In the genomic region with DNA sequence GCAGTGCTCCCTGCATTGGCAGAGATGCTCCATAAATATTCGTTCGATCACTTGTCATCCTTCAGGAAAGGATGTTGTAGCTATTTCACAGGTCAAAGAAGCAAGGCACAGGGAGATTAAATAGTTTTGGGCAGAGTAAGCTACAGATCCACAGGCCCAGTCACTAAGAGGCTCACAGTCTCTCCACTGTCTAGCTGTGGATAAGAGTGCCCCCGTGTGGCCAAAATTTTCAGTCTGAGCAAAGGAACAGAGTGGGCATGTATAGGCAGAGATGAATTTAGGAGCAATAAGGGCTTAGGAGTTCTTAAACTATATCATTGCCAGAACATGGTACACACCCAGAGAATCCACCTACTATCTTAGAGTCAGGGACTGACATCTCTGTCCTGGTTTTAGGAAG, we compare ENCODE assay signal across 8 mouse cellular contexts. TPM values are rescaled to one million over a fixed set of nuclear protein-coding genes. Genes with fewer than 3 reads are reported as not detected.
A peak's percentile ranks its signal among the peaks of the same experiment; 100 is the strongest.
DNase-seq lines count a peak whose midpoint lies in the region; ATAC-seq and TF ChIP-seq lines count a peak whose summit lies in the region.

No protein-coding gene starts in this region.

- H3K4me2 ChIP-seq in embryonic facial prominence, embryonic 14.5 days (ENCODE audit: low read depth, low read length), result no peak overlapping the region
- no peak overlapping the region for H3K4me2 ChIP-seq in limb, embryonic 14.5 days (replicated peaks; ENCODE audit: low read depth, low read length, severe bottlenecking)
- no peak overlapping the region for H3K4me2 ChIP-seq in midbrain, postnatal 0 days (ENCODE audit: low read depth, low read length, poor library complexity, severe bottlenecking)

- H3K27ac ChIP-seq in bone marrow, adult 2 months (ENCODE audit: control insufficient read depth, insufficient read depth, low read depth, low read length, poor library complexity), result no peak overlapping the region
- H3K27ac ChIP-seq in embryonic facial prominence, embryonic 14.5 days (replicated peaks; ENCODE audit: low read depth, low read length), result no peak overlapping the region
- H3K27ac ChIP-seq in heart, embryonic 10.5 days, result no peak overlapping the region
- no peak overlapping the region for H3K27ac ChIP-seq in limb, embryonic 14.5 days (replicated peaks; ENCODE audit: low read depth, low read length)
- no peak overlapping the region for H3K27ac ChIP-seq in midbrain, postnatal 0 days (ENCODE audit: low read depth, low read length)

- H3K4me3 ChIP-seq in bone marrow, adult 2 months (replicated peaks; ENCODE audit: control insufficient read depth, low read depth, low read length), result no peak overlapping the region
- no peak overlapping the region for H3K4me3 ChIP-seq in embryonic facial prominence, embryonic 14.5 days (ENCODE audit: low read depth, low read length)
- no peak overlapping the region for H3K4me3 ChIP-seq in heart, embryonic 10.5 days
- H3K4me3 ChIP-seq in limb, embryonic 14.5 days (replicated peaks; ENCODE audit: low read length), result no peak overlapping the region
- H3K4me3 ChIP-seq in midbrain, postnatal 0 days (ENCODE audit: low read depth, low read length), result no peak overlapping the region

- H3K36me3 ChIP-seq in embryonic facial prominence, embryonic 14.5 days (ENCODE audit: control insufficient read depth, insufficient read depth, low read length), result no peaks in the 10 kb centered on the region
- no peaks in the 10 kb centered on the region for H3K36me3 ChIP-seq in heart, embryonic 10.5 days
- no peaks in the 10 kb centered on the region for H3K36me3 ChIP-seq in limb, embryonic 14.5 days (ENCODE audit: control insufficient read depth, insufficient read depth, low read length)
- H3K36me3 ChIP-seq in midbrain, postnatal 0 days (ENCODE audit: insufficient read depth, low read length), result no peaks in the 10 kb centered on the region
- no peaks in the 10 kb centered on the region for H3K36me3 ChIP-seq in splenic B cell, adult 2 months (ENCODE audit: control insufficient read depth, insufficient read depth, low read length, poor library complexity, severe bottlenecking)

- TF ChIP-seq POLR2A in bone marrow, adult 2 months (IDR thresholded peaks at IDR 0.05; ENCODE audit: borderline replicate concordance, control insufficient read depth, low read depth, low read length), result no peak
- TF ChIP-seq POLR2A in limb, embryonic 14.5 days (IDR thresholded peaks at IDR 0.05; ENCODE audit: borderline replicate concordance, extremely low read depth, insufficient read depth, insufficient read length), result no peak

- peak; percentile 62; the same call in 1 of the 2 replicates for TF ChIP-seq CTCF in bone marrow, adult 2 months (IDR thresholded peaks at IDR 0.05; ENCODE audit: control insufficient read depth, insufficient read depth, low read length)
- peak; percentile 93 for TF ChIP-seq CTCF in midbrain, postnatal 0 days (IDR thresholded peaks at IDR 0.05)

- peak; percentile 73 for DNase-seq in A20 (ENCODE audit: low read depth, low spot score)
- peak; percentile 84 for DNase-seq in embryonic facial prominence, embryonic 14.5 days (ENCODE audit: low spot score)
- DNase-seq in heart, embryonic 10.5 days (ENCODE audit: low spot score), result peak; percentile 93
- peak; percentile 79 for DNase-seq in kidney, adult 9 months
- DNase-seq in limb, embryonic 14.5 days (ENCODE audit: low spot score), result peak; percentile 81
- peak; percentile 88 for DNase-seq in midbrain, postnatal 0 days (ENCODE audit: low spot score)
- peak; percentile 76 for DNase-seq in splenic B cell, adult 2 months (ENCODE audit: low read depth, low spot score)

- WGBS in bone marrow, adult 2 months, result 15% methylated on average over 3 of the region's 3 CpGs
- WGBS in embryonic facial prominence, embryonic 14.5 days, result 23% methylated on average over 3 of the region's 3 CpGs
- 19% methylated on average over 3 of the region's 3 CpGs for WGBS in heart, embryonic 10.5 days
- WGBS in limb, embryonic 14.5 days, result 21% methylated on average over 3 of the region's 3 CpGs
- WGBS in midbrain, postnatal 0 days, result 23% methylated on average over 3 of the region's 3 CpGs

- no peak overlapping the region for H3K9ac ChIP-seq in embryonic facial prominence, embryonic 14.5 days (ENCODE audit: low read depth, low read length)
- no peak overlapping the region for H3K9ac ChIP-seq in limb, embryonic 14.5 days (ENCODE audit: low read depth, low read length, severe bottlenecking)
- no peak overlapping the region for H3K9ac ChIP-seq in midbrain, postnatal 0 days (replicated peaks; ENCODE audit: low read length, poor library complexity, severe bottlenecking)

- peak; percentile 83; the same call in 1 of the 2 replicates for ATAC-seq in embryonic facial prominence, embryonic 14.5 days (ENCODE audit: low read depth)
- ATAC-seq in limb, embryonic 14.5 days (ENCODE audit: low FRiP score, low read depth), result peak; percentile 79; the same call in 1 of the 2 replicates
- ATAC-seq in midbrain, postnatal 0 days (ENCODE audit: low FRiP score), result 0 out of 2 replicates have a peak, but pooled peaks have one; percentile 36

- no peaks in the 10 kb centered on the region for H3K4me1 ChIP-seq in bone marrow, adult 2 months (ENCODE audit: control insufficient read depth, insufficient read depth, low read length)
- H3K4me1 ChIP-seq in embryonic facial prominence, embryonic 14.5 days (ENCODE audit: control insufficient read depth, insufficient read depth, low read length), result no peaks in the 10 kb centered on the region
- H3K4me1 ChIP-seq in heart, embryonic 10.5 days, result peaks cover 10% of the 10 kb centered on the region; the same call in 1 of the 2 replicates
- no peaks in the 10 kb centered on the region for H3K4me1 ChIP-seq in limb, embryonic 14.5 days (ENCODE audit: control insufficient read depth, insufficient read depth, low read length)
- H3K4me1 ChIP-seq in midbrain, postnatal 0 days (ENCODE audit: insufficient read depth, low read length), result no peaks in the 10 kb centered on the region

- H3K27me3 ChIP-seq in embryonic facial prominence, embryonic 14.5 days (replicated peaks; ENCODE audit: control insufficient read depth, insufficient read depth, low read length), result no peaks in the 10 kb centered on the region
- peaks cover 8% of the 10 kb centered on the region for H3K27me3 ChIP-seq in heart, embryonic 10.5 days (ENCODE audit: insufficient read depth, poor library complexity, severe bottlenecking)
- H3K27me3 ChIP-seq in limb, embryonic 14.5 days (ENCODE audit: control insufficient read depth, insufficient read depth, low read length), result no peaks in the 10 kb centered on the region
- peaks cover 5% of the 10 kb centered on the region for H3K27me3 ChIP-seq in midbrain, postnatal 0 days (ENCODE audit: insufficient read depth, low read length)
- H3K27me3 ChIP-seq in splenic B cell, adult 2 months (ENCODE audit: control insufficient read depth, insufficient read depth, low read length, poor library complexity, severe bottlenecking), result no peaks in the 10 kb centered on the region

- no peaks in the 10 kb centered on the region for H3K9me3 ChIP-seq in embryonic facial prominence, embryonic 14.5 days (ENCODE audit: control insufficient read depth, low read length)
- H3K9me3 ChIP-seq in heart, embryonic 10.5 days, result no peaks in the 10 kb centered on the region
- no peaks in the 10 kb centered on the region for H3K9me3 ChIP-seq in limb, embryonic 14.5 days (ENCODE audit: control insufficient read depth, low read length)
- H3K9me3 ChIP-seq in midbrain, postnatal 0 days (ENCODE audit: low read length), result no peaks in the 10 kb centered on the region

RNA-seq across cellular contexts. Expression of a gene that starts 26.0 kb away (rescaled TPM):
- polyA plus RNA-seq in bone marrow, adult 2 months (2011; ENCODE audit: insufficient read depth, insufficient read length, low replicate concordance, missing spikeins), result not detected in 2 replicates
- 0.90 and 1.9 TPM in 2 replicates for polyA plus RNA-seq in embryonic facial prominence, embryonic 14.5 days (2014; fragmentation: Nextera tagmentation; extraction: Ambion mirVana)
- 0.09 TPM in 1 of 2 replicates, not detected in the other for polyA plus RNA-seq in heart, embryonic 10.5 days (2016; fragmentation: Nextera tagmentation; extraction: Ambion mirVana)
- 0.35 and 0.45 TPM in 2 replicates for polyA plus RNA-seq in limb, embryonic 14.5 days (2012; rRNA removed)
- 0.70 and 1.4 TPM in 2 replicates for polyA plus RNA-seq in limb, embryonic 14.5 days (2014; fragmentation: Nextera tagmentation; extraction: Ambion mirVana)
- total RNA-seq in midbrain, postnatal 0 days (2014; rRNA removed), result 0.99 TPM in 1 of 2 replicates, not detected in the other
- polyA plus RNA-seq in midbrain, postnatal 0 days (2015; fragmentation: Nextera tagmentation; extraction: Ambion mirVana), result 0.62 and 0.85 TPM in 2 replicates

RNA-seq across cellular contexts. Expression of a gene that starts 39.1 kb away (rescaled TPM):
- polyA plus RNA-seq in bone marrow, adult 2 months (2011; ENCODE audit: insufficient read depth, insufficient read length, low replicate concordance, missing spikeins), result 2.0 TPM in 1 of 2 replicates, not detected in the other
- polyA plus RNA-seq in embryonic facial prominence, embryonic 14.5 days (2014; fragmentation: Nextera tagmentation; extraction: Ambion mirVana), result 10.7 and 11.2 TPM in 2 replicates
- 21.0 and 23.1 TPM in 2 replicates for polyA plus RNA-seq in heart, embryonic 10.5 days (2016; fragmentation: Nextera tagmentation; extraction: Ambion mirVana)
- polyA plus RNA-seq in limb, embryonic 14.5 days (2012; rRNA removed), result 2.4 and 3.1 TPM in 2 replicates
- polyA plus RNA-seq in limb, embryonic 14.5 days (2014; fragmentation: Nextera tagmentation; extraction: Ambion mirVana), result 12.8 and 13.1 TPM in 2 replicates
- 11.3 and 15.2 TPM in 2 replicates for total RNA-seq in midbrain, postnatal 0 days (2014; rRNA removed)
- 27.5 and 30.0 TPM in 2 replicates for polyA plus RNA-seq in midbrain, postnatal 0 days (2015; fragmentation: Nextera tagmentation; extraction: Ambion mirVana)
